Mouse (Mus musculus) myocyte (in vitro differentiated cells): ENCODE data around the gene Ube2z.

Experiments
- CEBPB ChIP-seq: IDR thresholded peaks from 2 replicates; pipeline ENCODE4 v1.6.1; 2011; ENCODE audit warnings: mild to moderate bottlenecking, moderate library complexity; ENCODE audit not compliant: poor library complexity, insufficient read depth, severe bottlenecking
- E2F4 ChIP-seq: IDR thresholded peaks from one replicate; pipeline ENCODE4 v1.6.1; 2011; ENCODE audit warnings: mild to moderate bottlenecking, control low read depth, moderate library complexity; ENCODE audit not compliant: insufficient read depth
- MAX ChIP-seq: IDR thresholded peaks from one replicate; pipeline ENCODE4 v1.6.1; 2011; ENCODE audit warnings: low read depth, mild to moderate bottlenecking, control low read depth
- MYOD1 ChIP-seq, 3 experiments: IDR thresholded peaks; one replicate each; pipeline ENCODE4 v1.6.1; 2011; ENCODE audit warnings: control low read depth in 2 of 3, low read depth in 2 of 3, mild to moderate bottlenecking in 2 of 3, moderate library complexity in 1 of 3; ENCODE audit not compliant: insufficient read length in 2 of 3, control insufficient read depth in 1 of 3
- MYOG ChIP-seq, 3 experiments: IDR thresholded peaks; one replicate each; pipeline ENCODE4 v1.6.1; 2011; ENCODE audit warnings: control low read depth in 2 of 3, low read depth in 2 of 3, mild to moderate bottlenecking in 2 of 3; ENCODE audit not compliant: insufficient read length in 2 of 3, control insufficient read depth in 1 of 3, insufficient read depth in 1 of 3
- POLR2A ChIP-seq: IDR thresholded peaks from one replicate; pipeline ENCODE4 v1.6.1; 2011; ENCODE audit warnings: low read depth, mild to moderate bottlenecking, control low read depth, moderate library complexity; ENCODE audit not compliant: insufficient read length
- POLR2AphosphoS2 ChIP-seq: IDR thresholded peaks from one replicate; pipeline ENCODE4 v1.6.1; 2011; ENCODE audit warnings: low read depth, control low read depth; ENCODE audit not compliant: insufficient read length
- REST ChIP-seq: IDR thresholded peaks from one replicate; pipeline ENCODE4 v1.6.1; 2011; ENCODE audit warnings: mild to moderate bottlenecking, control low read depth, moderate library complexity; ENCODE audit not compliant: insufficient read depth, insufficient read length
- TCF12 ChIP-seq: IDR thresholded peaks from one replicate; pipeline ENCODE4 v1.6.1; 2011; ENCODE audit warnings: mild to moderate bottlenecking, control low read depth; ENCODE audit not compliant: poor library complexity, insufficient read depth, severe bottlenecking
- TCF3 ChIP-seq: IDR thresholded peaks from one replicate; pipeline ENCODE4 v1.6.1; 2011; ENCODE audit warnings: low read depth, control low read depth; ENCODE audit not compliant: insufficient read length
- USF1 ChIP-seq: IDR thresholded peaks from one replicate; pipeline ENCODE4 v1.6.1; 2011; ENCODE audit warnings: low read depth, mild to moderate bottlenecking, control low read depth, moderate library complexity

GRCm38 (mm10) chr11:96073295-96073993 lies 8.3 kb upstream of the Ube2z start:
- TF ChIP-seq POLR2A (no peak), USF1 (no peak), MYOD1 (IDR thresholded peaks at IDR 0.05; ENCODE audit: control insufficient read depth in 1 of 3, insufficient read length in 2 of 3, low read depth in 2 of 3) (no peak), MYOG (IDR thresholded peaks at IDR 0.05; ENCODE audit: control insufficient read depth in 1 of 3, insufficient read depth in 1 of 3, insufficient read length in 2 of 3, low read depth in 2 of 3) (peak in 1 of 3 experiments; percentile 9), MAX (no peak), POLR2AphosphoS2 (no peak), E2F4 (no peak), REST (no peak), CEBPB (no peak), TCF12 (no peak), TCF3 (no peak)
